Mouse (Mus musculus) lung, postnatal 4 days (tissue): ENCODE measurements around the gene Bbx.
A peak's percentile ranks its signal among the peaks of the same experiment; 100 is the strongest.

Experiments
- DNase-seq, 2 experiments: peaks; one replicate each; pipeline ENCODE4 v3.0.0; 2021

Bbx gene

DNA sequence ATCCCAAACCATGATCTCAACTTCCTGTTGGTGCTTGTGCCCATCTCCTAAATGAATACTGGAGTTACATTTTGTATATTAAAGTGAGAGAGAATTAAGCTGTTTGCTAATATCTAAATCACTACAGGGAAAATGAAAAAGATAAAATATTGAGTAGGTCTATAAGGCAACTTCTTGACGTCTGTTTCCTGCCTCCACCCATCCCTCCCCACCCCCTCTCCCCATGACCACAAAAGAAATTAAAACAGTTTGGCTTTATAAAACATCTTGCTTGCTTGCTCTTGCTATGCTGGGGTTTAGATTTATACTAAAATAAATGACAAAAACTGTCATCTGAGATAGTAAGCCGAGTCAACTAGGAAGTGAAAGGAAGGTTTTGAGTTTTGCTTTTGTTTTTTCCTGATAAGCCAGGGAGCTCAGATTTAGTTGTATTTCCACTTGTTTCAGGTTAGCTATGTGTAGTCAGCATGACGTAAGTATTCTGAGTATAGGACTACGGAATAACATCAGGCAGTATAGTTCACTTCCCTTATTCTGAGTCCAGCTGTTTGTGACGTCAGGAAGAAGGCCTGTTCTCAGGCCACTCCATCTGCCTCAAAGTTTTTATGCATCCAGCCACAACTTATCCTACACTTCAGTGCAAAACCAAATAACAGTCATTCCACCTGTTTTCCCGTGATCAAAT lies 36.1 kb downstream of the Bbx start:
- DNase-seq = no peak

DNA sequence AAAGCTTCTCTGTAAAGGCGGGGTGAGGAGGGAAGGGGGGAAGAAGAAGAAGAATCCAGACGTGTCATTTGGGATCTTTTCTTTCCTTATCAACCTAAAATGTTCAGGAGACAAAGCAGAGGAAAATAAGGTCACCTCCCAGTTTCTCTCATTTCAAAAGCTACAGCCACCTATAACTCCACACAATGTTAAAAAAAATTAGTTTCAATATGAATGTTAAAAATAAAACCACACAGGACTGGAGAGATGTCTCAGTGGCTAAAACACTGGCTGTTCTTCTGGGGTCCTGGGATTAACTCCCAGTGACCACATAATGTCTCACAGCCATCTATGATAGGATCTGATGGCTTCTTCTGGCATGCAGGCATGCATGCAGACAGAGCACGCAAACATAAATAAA lies 43.7 kb downstream of the Bbx start:
- no peak for DNase-seq

DNA sequence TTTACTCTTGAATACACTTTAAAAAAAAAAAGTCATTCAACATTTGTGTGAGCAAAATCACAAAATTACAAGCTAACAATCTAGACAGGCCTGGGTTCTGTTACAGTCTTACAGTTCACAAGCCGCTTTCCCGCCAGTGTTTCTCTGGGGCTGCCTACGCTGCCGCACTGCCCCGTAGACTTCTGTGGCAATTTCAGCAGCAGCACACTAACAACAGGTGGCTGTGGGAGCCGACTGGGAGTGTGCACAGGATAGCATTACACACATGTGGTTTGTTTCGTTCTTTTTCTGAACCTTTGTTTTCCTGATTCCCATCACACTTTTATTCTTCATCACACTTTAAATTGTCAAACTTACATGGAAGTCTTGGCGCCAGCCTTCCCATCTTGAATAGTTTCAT lies 48.6 kb downstream of the Bbx start:
- no peak for DNase-seq

DNA sequence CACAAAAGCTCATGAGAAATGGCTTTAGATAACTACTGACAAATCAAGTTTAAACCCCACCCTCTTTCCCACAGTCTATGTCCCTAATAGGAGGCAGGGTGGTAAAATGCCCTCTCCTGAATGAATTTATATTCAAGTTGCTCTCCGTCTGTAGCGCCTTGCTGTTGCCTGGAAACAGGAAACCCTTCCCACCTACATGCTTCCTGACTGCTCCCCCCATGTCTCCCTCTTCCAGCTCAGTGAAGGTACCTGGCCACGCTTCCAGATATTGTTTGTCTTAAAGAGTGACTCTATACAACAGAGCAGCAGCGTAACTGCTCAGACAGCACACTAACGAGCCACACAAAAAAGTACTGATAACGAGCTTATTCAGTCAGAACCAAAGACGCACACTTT lies 50.8 kb downstream of the Bbx start:
- no peak for DNase-seq

DNA sequence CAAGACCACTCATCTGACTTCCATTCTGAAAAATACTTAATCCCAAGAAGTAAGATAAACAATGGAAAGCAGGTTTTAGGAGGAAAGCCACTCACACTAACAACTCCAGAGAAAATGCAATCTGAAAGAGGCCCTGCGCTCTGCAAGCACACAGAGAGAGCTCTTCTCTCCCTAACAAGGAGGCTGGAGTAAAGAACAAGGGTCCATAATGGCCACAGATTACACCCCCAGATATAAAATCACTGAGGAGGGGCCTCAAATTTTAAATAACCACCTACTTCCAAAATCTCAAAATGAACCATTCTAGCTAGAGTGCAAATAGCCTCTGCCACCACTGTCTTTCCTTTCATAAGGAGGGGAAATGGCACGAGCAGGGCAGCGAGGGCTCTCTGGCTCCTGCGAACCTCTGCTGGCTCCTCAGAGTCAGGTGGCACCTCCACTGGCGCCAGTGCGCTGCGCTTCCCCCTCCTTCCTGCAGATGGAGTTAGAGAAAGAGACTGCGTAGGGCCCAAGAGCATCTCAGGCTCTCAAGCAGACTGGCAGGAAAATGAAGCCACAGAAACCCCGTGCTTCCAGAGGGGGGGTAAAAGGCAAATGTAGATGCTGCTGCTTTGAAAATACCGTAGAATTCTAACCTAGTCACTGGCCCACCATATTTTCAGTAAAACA lies 51.4 kb downstream of the Bbx start:
- peak; percentile 68 to 76 for DNase-seq

DNA sequence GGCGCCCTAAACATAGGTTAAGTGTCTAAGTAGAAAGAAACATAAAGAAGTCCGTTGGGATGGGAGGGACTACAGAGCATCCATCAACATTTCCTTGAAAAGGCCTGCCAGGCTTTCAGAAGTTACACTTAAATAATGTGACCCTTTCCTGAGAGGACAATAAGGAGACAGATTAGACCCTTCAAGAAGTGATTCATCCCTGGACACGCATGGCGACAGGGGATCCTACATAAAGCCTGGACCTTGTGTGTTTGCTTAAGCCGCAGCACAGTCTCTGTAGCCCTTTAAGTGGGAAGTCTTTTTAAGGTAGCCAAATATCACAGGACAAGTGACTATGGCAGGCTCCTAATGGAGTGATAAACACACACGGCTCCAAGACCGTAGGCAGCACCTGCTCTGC lies 52.0 kb downstream of the Bbx start:
- DNase-seq = no peak

DNA sequence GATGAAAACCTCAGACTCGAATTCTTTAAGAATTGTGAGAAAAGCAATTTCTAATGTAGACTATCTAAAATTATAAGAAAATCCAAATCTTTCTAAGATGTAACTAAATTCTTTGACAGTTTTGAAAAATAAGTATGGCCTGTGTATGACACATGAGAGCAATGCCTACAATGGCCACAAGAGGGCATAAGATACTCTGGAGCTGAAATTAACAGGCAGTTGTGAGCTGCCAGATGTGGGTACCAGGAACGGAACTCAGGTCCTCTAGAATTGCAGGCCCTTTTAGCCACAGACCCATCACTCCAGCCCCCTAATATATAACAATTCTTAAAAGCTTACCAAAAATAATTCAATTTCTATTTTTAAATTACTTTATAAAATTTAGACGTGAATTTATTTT lies 57.6 kb downstream of the Bbx start:
- peak in 1 of 2 experiments; percentile 61 for DNase-seq

DNA sequence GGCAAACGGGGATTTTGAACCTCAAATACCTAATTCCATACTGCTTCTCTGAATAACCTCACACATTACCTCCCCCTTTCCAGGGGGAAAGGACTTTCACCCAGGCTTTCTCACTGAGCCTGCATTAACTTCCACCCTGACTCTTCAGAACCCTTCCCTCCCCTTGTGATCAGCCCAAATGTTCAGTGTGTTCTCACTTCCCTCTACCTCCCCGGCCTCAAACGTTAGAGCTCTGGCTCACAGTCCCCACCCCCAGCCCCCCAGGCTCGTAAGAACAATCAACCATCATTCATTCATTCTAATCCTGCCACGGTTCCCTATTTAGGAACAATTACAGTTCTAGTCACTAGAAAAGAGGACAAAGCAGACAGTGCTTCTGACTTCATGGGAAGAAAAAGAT lies 58.5 kb downstream of the Bbx start:
- DNase-seq = no peak

DNA sequence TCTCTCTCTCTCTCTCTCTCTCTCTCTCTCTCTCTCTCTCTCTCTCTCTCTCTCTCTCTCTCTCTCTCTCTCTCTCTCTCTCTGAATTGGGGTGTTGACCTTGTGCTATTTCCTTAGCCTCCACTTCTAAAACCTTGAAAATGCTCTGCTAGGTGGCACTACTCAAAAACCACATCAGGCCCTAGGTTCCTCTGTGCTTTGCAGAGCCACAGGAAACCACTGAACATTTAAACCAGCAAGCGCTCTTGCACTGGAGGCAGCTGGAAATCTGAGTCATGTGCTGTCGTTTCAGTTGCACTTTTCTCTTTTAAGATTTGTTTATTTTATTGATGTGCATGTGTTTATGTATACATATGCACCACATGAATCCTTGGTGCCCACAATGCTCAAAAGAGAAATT lies 59.6 kb downstream of the Bbx start:
- DNase-seq = no peak

DNA sequence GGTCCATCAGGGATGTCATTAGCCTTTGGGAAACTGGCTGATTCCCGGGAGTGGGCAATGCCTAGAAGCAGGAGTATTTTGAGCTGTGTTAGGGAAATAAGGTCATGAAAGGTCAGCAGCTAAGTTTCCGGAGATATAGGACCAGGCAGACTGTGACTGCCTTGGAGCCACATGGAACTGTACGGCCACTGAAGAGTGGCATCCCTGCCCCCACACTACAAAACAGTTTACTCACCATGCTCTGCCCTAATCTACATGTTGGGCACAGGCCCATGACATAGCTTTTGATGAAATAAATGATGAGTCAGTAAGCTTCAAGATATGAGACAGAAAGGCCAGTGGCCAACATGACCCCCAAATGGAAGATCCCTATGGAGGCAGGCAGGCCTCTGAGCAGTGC lies 60.7 kb downstream of the Bbx start:
- DNase-seq = no peak

DNA sequence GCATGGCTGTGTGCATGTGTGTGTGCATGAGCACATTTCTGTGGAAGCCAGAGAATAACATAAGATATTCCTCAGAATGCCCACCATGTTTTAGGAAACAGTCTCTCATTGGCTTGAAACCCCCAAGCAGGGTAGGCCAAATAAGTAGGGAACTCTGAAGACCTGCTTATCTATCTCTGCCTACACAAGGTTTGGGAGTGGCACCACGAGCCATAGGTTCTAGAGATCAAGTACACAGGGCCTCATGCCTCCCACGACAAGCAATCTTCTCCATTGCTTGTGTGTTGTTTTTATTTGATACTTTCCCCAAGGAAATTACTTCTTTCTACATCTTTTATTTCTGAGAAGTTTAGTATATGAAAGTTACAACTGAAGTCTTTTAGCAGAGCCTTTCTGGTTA lies 61.8 kb downstream of the Bbx start:
- no peak for DNase-seq

DNA sequence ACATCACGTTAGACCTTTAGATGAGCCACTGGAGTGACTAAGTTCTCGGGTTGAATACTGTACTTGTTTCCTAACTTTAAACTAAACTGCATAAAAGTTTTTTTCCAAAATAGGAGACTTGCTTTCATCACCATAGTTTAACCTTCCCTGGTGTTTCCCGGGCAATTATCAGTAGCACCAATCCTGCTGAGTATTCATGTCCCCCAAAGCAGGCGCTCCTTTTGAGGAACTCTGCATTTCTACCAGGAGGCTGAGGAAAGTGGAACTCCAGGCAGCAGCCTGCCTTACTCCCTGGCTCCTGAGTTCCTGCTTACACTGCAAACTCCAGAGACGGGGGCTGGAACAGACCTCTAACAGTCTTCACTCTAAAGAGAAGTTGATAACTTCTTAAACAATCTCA lies 65.6 kb downstream of the Bbx start:
- no peak for DNase-seq

DNA sequence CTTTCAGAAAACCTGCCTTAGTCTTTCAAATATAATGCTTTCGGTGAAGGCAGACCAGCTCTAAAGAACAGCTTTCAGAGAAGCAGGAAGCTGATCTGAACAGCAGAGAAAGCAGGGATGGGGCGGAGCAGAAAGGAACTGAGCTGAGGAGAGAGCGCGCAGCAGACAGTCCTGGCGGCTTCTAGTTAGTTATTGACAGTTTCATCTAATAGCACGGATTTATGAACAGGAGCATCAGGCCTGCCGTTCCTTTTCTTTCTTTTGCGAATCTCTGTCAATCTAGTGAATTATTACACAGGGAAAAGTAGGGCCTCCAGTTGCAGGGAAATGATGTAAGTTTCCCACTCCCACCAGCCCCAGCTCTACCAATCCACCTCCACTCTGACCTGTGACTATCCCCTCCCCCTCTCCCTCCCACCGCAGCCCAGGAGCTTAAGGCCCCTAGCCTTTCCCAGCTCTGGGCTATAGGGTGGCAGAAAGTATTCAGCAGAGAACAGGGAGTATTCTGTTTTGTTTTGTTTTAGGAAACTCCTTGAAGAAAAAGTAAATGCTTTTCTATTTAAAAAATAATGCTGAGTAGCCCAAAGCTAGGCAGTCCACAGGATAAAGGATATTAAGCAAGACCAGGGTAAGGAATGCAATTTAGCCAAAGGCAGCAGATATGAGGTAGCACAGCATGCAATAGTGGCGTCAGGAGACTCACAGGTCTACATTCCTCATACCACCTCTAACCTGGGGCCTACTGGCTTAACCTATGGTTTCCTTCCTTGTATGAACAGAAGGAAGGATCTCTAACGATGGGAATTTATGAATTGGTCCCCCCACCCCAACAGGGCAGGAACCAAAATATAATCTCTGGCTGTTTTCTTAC lies 67.8 kb downstream of the Bbx start:
- DNase-seq = peak; percentile 39 to 43

DNA sequence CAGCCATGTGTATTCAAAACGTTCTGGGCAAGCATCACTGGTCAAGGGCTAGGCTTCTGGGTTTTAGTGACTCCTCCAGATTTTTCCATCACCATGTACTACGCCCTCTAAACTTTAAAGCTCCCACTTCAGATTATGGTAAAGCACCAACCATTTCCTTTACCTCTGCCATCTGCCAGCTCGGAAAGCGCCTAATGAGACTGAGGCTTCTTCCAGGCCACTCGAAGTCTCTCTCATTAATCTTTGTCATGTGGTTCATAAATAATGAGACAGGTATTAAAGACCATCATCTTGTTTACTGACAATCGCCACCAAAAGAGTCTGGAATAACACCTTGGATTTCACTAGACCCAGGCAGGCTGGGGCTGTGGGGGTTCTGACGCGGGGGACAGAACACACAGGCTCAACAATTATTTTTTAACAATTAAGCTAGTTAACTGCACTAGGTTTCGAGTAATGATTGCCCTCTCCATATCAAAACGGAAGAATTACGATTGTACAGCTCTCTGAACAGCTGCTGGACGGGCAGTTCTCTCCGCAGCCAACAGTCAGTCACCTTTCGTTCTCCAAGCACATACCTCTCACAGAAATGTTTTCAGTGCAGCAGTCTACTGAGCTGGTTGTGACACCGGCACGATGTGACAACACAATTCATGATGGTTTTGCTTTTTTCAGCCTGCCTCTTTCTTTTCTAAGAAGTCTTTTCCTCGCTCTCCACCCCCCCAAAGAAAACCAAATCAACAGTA lies 68.6 kb downstream of the Bbx start:
- DNase-seq = no peak

DNA sequence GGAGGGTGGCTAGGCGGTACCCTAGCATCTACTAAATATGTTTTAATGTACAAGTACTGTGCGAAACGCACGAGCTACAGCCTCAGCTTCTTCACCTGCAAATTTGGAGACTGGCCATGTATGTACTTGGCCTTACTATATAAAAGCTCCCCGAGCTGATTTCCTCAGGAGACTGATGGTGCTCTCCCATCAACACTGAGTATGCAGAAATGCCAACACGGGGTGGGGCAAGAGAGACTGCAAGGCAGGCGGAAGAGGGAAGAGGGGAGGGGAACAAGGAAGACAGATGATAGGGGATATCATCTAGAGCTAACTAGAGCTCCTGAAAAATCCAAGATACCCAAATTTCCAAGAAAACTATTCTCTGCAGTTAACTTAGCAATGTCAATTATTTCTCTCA lies 71.6 kb downstream of the Bbx start:
- DNase-seq = no peak

DNA sequence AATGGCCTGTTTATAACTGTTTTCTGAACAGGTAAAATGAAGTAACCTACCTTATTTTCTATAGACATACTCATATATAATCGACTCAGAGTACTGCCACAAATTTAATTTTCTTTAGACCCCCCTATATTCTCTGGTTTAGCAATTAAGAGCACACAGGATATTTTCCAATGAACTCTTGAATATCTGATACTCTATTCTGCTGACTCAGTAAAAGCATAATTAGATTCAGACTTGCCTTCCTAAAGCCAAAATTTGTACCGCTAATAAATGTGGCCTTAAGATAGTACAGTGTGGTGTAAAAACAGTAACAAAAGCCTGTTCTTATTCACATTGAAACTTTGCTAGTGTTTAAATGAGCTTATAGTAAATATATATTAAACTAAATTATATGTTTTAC lies 102.5 kb downstream of the Bbx start:
- no peak for DNase-seq

DNA sequence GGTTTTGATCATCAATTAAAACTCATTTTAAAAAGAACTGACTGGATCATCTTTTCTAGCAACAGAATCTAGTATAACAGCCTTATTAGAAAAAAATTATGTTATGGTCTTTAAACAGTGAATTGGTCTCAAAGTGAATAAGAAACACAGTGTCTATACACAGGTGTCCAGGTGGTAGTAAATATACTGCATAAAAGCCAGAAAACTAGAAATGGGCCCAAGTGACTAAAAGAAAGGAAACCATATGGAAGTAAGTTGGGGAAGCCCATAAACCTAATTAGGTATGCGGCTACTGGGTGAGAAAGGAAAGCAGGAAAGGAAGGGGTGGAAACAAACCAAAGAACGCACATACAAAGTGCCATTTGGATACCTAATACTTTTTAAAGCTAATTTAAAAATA lies 107.4 kb downstream of the Bbx start:
- no peak for DNase-seq

DNA sequence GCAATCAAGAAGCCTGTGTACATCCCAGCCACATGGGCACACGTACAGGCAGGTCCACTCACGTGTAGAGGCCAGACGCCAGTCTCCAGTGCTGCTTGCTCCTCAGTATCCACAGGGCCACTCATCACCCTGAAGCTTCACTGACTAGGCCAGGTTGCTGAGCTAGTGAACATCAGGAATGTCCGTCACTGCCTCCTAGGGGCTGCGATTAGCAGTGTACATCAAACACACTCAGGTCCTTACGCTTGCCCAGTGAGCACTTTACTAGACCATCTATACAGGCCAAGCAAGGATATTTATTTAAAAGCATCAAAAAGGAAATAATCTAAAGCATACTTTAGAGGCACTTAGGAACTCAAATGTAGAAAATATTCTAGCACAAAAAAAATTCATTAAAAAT lies 107.9 kb downstream of the Bbx start:
- no peak for DNase-seq

DNA sequence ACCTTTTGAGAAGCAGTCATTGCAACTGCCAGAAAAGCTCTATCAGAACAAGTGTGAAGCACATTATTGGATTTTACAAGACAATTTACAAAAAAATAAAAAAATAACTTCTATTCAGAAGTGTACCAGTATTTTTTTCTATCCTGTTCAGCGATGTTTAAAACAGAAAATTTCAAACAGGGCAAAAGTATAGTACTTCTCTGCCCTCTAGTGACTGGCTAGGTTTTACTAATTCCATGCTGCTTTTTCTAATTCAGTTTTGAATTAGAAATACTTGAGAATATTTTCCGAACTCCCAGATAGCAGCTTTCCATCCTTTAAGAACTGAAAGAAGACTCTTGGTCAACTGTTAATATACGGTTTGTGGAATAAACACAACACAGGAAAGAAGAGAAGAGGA lies 110.8 kb downstream of the Bbx start:
- DNase-seq = no peak

DNA sequence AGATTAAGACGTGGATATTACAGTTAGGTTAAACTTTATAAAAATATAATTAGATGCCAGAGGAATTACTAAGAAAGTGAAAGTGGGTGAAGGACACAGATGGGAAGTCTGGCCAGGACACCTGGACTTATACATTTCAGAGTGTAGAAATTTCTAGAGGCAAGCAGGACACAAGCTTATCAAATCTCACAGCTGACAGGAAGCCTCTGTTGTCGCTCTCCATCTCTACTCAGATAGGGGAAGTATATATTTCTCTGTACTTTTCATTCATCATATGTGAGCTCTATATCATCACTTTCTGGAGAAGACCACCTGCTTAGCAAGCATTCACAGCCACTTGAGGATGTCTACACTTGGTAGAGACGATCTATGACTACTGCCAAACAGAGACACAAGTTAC lies 113.9 kb downstream of the Bbx start:
- DNase-seq = no peak

DNA sequence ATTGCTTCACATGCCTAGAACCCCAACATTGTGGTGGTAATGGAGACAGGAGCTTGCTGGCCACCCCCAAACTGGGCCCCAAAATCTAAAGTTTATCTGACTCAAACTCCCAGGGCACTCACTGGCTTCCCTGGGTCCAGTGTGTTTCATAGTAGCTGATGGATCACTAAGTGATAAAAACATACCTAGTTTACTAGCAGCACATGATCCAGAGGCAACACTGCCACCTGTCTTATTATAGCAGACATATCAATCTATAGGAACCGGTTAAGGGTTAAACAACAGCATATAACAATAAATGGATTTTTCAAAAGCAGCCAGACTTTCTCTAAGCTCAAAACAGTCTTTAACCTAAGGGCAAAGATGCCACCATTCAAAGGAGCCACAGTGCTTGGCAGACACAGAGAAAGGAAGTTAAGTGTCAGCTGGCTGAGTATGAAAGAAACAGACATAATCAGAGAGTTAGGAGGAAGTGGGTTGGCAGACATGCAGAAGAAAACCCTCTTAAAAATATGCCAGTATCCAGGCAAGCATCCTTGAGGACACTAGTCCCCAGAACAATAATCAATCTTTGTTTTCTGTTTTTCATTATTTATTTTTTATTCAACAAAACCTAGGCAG lies 116.7 kb downstream of the Bbx start:
- no peak for DNase-seq

DNA sequence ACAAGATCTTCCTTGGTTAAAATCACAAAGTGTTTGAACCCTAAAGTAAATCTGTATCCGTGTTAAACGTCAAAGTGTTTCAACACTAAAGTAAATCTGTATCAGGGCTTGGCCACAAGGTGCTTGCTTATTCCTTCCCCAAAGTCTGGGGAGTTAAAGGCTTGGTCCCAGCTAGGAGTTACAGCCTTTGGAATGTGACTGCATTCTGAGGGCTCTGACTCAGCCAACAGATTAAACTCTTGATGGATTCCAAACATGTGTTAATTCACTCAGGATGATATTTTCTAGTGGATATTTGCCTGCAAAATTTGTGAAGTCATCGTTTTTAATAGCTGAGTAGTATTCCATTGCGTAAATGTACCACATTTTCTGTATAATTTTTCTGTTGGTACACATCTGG lies 120.6 kb downstream of the Bbx start:
- DNase-seq = no peak
